Mouse (Mus musculus) gonadal fat pad, adult 2 months (tissue): ENCODE measurements around the gene Fbln5. TPM values are rescaled to one million over a fixed set of nuclear protein-coding genes. Genes with fewer than 3 reads are reported as not detected.

Source experiments
- DNase-seq: peaks from one replicate; pipeline ENCODE4 v3.0.0-alpha.2; 2012; ENCODE audit warnings: low read depth
- polyA plus RNA-seq: library from polyadenylated mRNA; depleted of rRNA; stranded (reverse); fragments of >200 nt; gene quantifications from 2 replicates; pipeline ENCODE4 v1.2.3, GENCODE M21; 2012; rRNA removed

Fbln5 gene
- polyA plus RNA-seq, 1 experiment = 85.6 TPM

DNA sequence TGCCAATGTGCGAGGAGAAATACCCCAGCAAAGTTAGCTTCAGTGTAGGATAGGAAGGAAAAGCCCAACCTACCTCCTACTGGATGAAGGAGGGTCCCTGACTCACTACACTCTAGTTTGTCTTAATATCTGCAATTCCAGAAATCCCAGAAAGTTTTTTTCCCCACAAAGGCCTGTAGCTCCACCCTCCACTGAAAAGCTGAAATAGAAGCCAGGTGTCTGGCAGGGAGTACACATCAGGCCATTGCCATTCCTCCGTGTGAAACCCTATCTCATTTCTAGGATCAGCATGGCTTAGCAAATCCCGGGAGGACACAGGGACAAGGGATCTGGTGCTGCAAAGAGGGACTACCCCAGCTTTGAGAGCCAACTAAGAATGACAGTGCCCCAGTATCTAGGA, 55.8 kb downstream of the Fbln5 start:
- no peak for DNase-seq

GRCm38 (mm10) chr12:101762054-101762453, 56.8 kb downstream of the Fbln5 start:
- no peak for DNase-seq

DNA sequence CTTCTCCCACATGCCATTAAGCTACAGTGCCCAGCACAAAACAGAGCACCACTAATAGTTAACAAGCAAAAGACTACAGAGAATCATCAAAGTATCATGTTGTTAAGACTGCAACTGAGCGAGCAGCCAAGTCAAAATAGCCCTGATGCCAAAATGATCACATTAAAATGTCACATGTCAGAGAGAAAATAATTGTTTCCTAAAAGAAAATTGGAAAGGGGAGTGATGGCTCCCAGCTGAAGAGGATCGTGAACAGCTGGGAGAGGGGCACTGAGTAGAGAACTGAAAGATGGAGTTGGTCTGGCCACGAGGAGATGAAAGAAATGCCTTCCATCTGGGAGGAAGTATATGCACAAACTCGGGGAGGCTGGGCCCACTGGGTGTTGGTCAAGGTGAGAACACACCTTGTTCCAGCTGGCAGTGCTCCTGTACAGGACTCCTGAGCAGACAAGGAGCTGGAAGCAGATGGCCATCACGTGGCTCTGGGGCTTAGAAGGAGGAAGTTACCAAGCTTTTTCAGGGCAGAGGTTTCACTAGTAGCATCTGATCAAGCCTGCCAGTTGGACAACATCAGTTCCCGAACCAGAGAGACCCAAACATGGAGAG, 59.3 kb downstream of the Fbln5 start:
- no peak for DNase-seq

- DNase-seq = no peak
Measured at GRCm38 (mm10) chr12:101758698-101759097, 60.2 kb downstream of the Fbln5 start.

- no peak for DNase-seq
Measured at GRCm38 (mm10) chr12:101742375-101742774, 76.5 kb downstream of the Fbln5 start.

- DNase-seq = no peak
Measured at GRCm38 (mm10) chr12:101740486-101740885, 78.4 kb downstream of the Fbln5 start.

DNA sequence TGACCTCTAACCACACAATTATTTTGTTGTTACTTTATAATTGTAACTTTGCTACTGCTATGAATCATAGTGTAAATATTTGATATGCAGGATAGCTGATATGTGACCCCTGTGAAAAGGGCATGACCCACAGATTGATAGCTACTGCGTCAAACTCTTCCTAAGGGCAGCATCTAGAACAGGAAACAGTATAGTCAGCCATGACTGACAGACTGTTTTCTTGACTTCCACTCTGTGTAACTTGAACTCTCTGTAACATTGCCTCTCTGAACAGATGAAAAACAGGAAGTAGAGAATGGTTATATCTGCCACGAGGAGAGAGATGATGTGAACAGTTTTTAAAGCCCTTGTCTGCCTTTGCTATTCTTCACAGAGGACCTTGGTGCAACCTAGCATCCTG, 78.8 kb downstream of the Fbln5 start:
- DNase-seq = no peak

- DNase-seq = no peak
Measured at GRCm38 (mm10) chr12:101718755-101719150, 100.1 kb downstream of the Fbln5 start.

GRCm38 (mm10) chr12:101718054-101718754, 100.7 kb downstream of the Fbln5 start, which contains the start of gene Tc2n:
Gene Tc2n (minus strand): TSS chr12:101718523.
- DNase-seq = no peak

GRCm38 (mm10) chr12:101699176-101699575, 119.7 kb downstream of the Fbln5 start:
- DNase-seq = no peak

Other genes starting within 250 kb of the Fbln5 start
- 0.68 and 1.4 TPM in 2 replicates for gene Tc2n, start 100.5 kb downstream of the Fbln5 start, polyA plus RNA-seq
- 5.3 and 5.6 TPM in 2 replicates for gene Trip11, start 94.2 kb upstream of the Fbln5 start, polyA plus RNA-seq
- 6.0 and 8.0 TPM in 2 replicates for gene Atxn3, start 139.2 kb upstream of the Fbln5 start, polyA plus RNA-seq
- 3.9 and 4.2 TPM in 2 replicates for gene Cpsf2, start 156.9 kb upstream of the Fbln5 start, polyA plus RNA-seq